Mouse (Mus musculus) gastrocnemius, adult 2 months (tissue): ENCODE results near the gene Inafm1. TPM values are rescaled to one million over a fixed set of nuclear protein-coding genes. Genes with fewer than 3 reads are reported as not detected.
A peak's percentile ranks its signal among the peaks of the same experiment; 100 is the strongest.

Experiments
- DNase-seq: peaks from one replicate; pipeline ENCODE4 v3.0.0; 2022
- H3K27ac ChIP-seq: fragments of 200-600 bp; 2 replicates; pipeline ENCODE4 v1.8.1; 2022; ENCODE audit warnings: mild to moderate bottlenecking
- H3K4me3 ChIP-seq: fragments of 200-600 bp; 2 replicates; pipeline ENCODE4 v1.8.1; 2022; ENCODE audit warnings: mild to moderate bottlenecking, moderate library complexity
- CTCF ChIP-seq: fragments of 200-600 bp; IDR thresholded peaks from 2 replicates; pipeline ENCODE4 v1.8.1; 2022; ENCODE audit warnings: antibody characterized with exemption, mild to moderate bottlenecking, moderate library complexity
- intact Hi-C: fragments of 180-260 bp; cut with DNase I; formaldehyde crosslinking; loops from one replicate; pipeline ENCODE4 v1.15.1; 2025
- long read RNA-seq, 2 experiments: library from polyadenylated mRNA; stranded (forward); transcript quantifications; one replicate each; pipeline ENCODE4 v2.0.0; 2021
- total RNA-seq, 2 experiments: library from RNA; stranded (reverse); gene quantifications; 2 replicates each; pipeline ENCODE4 v1.2.3; 2021

Inafm1 gene
- total RNA-seq = 10 to 100 TPM; 15.7 to 15.8 TPM
- long read RNA-seq, experiment 1, partial matches to known transcripts = 0 of 4 reads
- long read RNA-seq, experiment 1, other reads (novel, unspliced or antisense) = 0 of 4 reads
- long read RNA-seq, experiment 2, transcript Inafm1-201 (1 exons, 1,605 nt) = major isoform, 5 of 5 reads
- long read RNA-seq, experiment 2, partial matches to known transcripts = 0 of 5 reads
- long read RNA-seq, experiment 2, other reads (novel, unspliced or antisense) = 0 of 5 reads

- intact Hi-C loops = no loop called here
- TF ChIP-seq CTCF = no peak
- Histone ChIP-seq H3K4me3 (peak within 1 kb of the TSS; percentile 88), H3K27ac (peak within 1 kb of the TSS; percentile 83)
- peak; percentile 91 for DNase-seq
These were observed at the start of gene Inafm1 for GRCm38 (mm10) chr7:16273081-16273765. TSS of gene Inafm1 (minus strand) at chr7:16273617.

- TF ChIP-seq CTCF = no peak
- DNase-seq = no peak
- intact Hi-C loops = no loop called here
- Histone ChIP-seq H3K27ac (no peak overlapping the region), H3K4me3 (no peak overlapping the region)
These were observed 47.1 kb upstream of the Inafm1 start for GRCm38 (mm10) chr7:16320479-16320878.

GRCm38 (mm10) chr7:16319216-16319615 is 45.8 kb upstream of the Inafm1 start:
- no peak for DNase-seq
- no peak for TF ChIP-seq CTCF
- no peak overlapping the region for H3K27ac ChIP-seq
- intact Hi-C loops = no loop called here
- no peak overlapping the region for H3K4me3 ChIP-seq

GRCm38 (mm10) chr7:16317094-16317493 is 43.7 kb upstream of the Inafm1 start:
- no peak overlapping the region for H3K4me3 ChIP-seq
- H3K27ac ChIP-seq = no peak overlapping the region
- TF ChIP-seq CTCF = no peak
- intact Hi-C loops = no loop called here
- no peak for DNase-seq

- no peak for TF ChIP-seq CTCF
- intact Hi-C loops = no loop called here
- Histone ChIP-seq H3K27ac (peak overlapping the region; percentile 48; the same call in 1 of the 2 replicates), H3K4me3 (no peak overlapping the region)
- no peak for DNase-seq
These were observed 41.9 kb upstream of the Inafm1 start for GRCm38 (mm10) chr7:16315222-16315759.

GRCm38 (mm10) chr7:16314221-16314775 is 40.9 kb upstream of the Inafm1 start:
- DNase-seq = no peak
- Histone ChIP-seq H3K4me3 (peak overlapping the region; percentile 84), H3K27ac (peak overlapping the region; percentile 100)
- TF ChIP-seq CTCF = no peak
- intact Hi-C loops = loop anchor here (1.0 kb wide), 1 partner anchor 11 kb away; no protein-coding TSS in a partner anchor

- DNase-seq = peak; percentile 94
- intact Hi-C loops = loop anchor here (1.0 kb wide), 2 partner anchors 12 to 18 kb away; no protein-coding TSS in a partner anchor
- peak; percentile 67 for TF ChIP-seq CTCF
- H3K27ac ChIP-seq = peak overlapping the region; percentile 100
- H3K4me3 ChIP-seq = peak overlapping the region; percentile 84
These were observed 40.2 kb upstream of the Inafm1 start for GRCm38 (mm10) chr7:16313481-16314220.

- Histone ChIP-seq H3K27ac (peak overlapping the region; percentile 100), H3K4me3 (peak overlapping the region; percentile 84)
- peak; percentile 82 for DNase-seq
- intact Hi-C loops = loop anchor here (1.0 kb wide), 1 partner anchor 17 kb away; no protein-coding TSS in a partner anchor
- TF ChIP-seq CTCF = no peak
These were observed 39.4 kb upstream of the Inafm1 start for GRCm38 (mm10) chr7:16312672-16313311.

- intact Hi-C loops = no loop called here
- peak overlapping the region; percentile 84 for H3K4me3 ChIP-seq
- H3K27ac ChIP-seq = peak overlapping the region; percentile 100
- no peak for TF ChIP-seq CTCF
- DNase-seq = peak; percentile 68
These were observed 38.7 kb upstream of the Inafm1 start for GRCm38 (mm10) chr7:16312011-16312671.

GRCm38 (mm10) chr7:16311453-16312004 is 38.1 kb upstream of the Inafm1 start:
- no peak for TF ChIP-seq CTCF
- intact Hi-C loops = no loop called here
- Histone ChIP-seq H3K27ac (peak overlapping the region; percentile 100), H3K4me3 (peak overlapping the region; percentile 84)
- DNase-seq = peak; percentile 39
